Mouse (Mus musculus) liver, embryonic 14.5 days (tissue): ENCODE results near the gene Sertad3. TPM values are rescaled to one million over a fixed set of nuclear protein-coding genes. Genes with fewer than 3 reads are reported as not detected.

ENCODE experiments used
- ATAC-seq: fragments of 200-750 bp; cut with Nextera tagmentation; 2 replicates; pipeline ENCODE4 v1.8.0; 2017; ENCODE audit warnings: moderate number of reproducible peaks, mild to moderate bottlenecking, moderate library complexity; ENCODE audit not compliant: insufficient read depth
- DNase-seq, 3 experiments: peaks; one replicate each; pipeline ENCODE4 v3.0.0-alpha.2; 2012 to 2013; ENCODE audit warnings: low read depth in 3 of 3, low spot score in 3 of 3
- H3K27ac ChIP-seq: fragments of 300-500 bp; sonication (generic); 2 replicates; pipeline ENCODE4 v1.5.1; 2014; ENCODE audit warnings: moderate library complexity, mild to moderate bottlenecking, control low read depth, inconsistent platforms
- H3K27me3 ChIP-seq: fragments of 300-500 bp; sonication (generic); 2 replicates; pipeline ENCODE4 v1.6.1; 2014; ENCODE audit warnings: mild to moderate bottlenecking, low read length, moderate library complexity; ENCODE audit not compliant: control insufficient read depth, insufficient read depth
- H3K36me3 ChIP-seq: fragments of 300-500 bp; sonication (generic); replicated peaks from 2 replicates; pipeline ENCODE4 v1.6.1; 2014; ENCODE audit warnings: low read depth; ENCODE audit not compliant: control insufficient read depth, insufficient read depth
- H3K4me1 ChIP-seq, 2 experiments: fragments of 200-500 bp in 1 of 2; fragments of 300-500 bp in 1 of 2; sonication (generic) in 1 of 2; replicated peaks; 2 replicates each; pipeline ENCODE4 v1.6.1; 2012 to 2014; ENCODE audit warnings: antibody characterized with exemption in 1 of 2, inconsistent platforms in 1 of 2, low read length in 1 of 2; ENCODE audit not compliant: control insufficient read depth in 2 of 2, insufficient read depth in 2 of 2
- H3K4me2 ChIP-seq: fragments of 300-500 bp; sonication (generic); 2 replicates; pipeline ENCODE4 v1.6.1; 2014; ENCODE audit warnings: low read depth, mild to moderate bottlenecking, control low read depth, moderate library complexity
- H3K4me3 ChIP-seq, 2 experiments: fragments of 200-500 bp in 1 of 2; fragments of 300-500 bp in 1 of 2; sonication (generic) in 1 of 2; 2 replicates each; pipeline ENCODE4 v1.5.1; 2012 to 2014; ENCODE audit warnings: low read depth in 2 of 2, low read length in 2 of 2, mild to moderate bottlenecking in 2 of 2, control low read depth in 1 of 2, inconsistent platforms in 1 of 2, moderate library complexity in 1 of 2; ENCODE audit not compliant: insufficient read depth in 1 of 2
- H3K9ac ChIP-seq: fragments of 300-500 bp; sonication (generic); replicated peaks from 2 replicates; pipeline ENCODE4 v1.6.1; 2014; ENCODE audit warnings: mild to moderate bottlenecking, control low read depth, moderate library complexity
- H3K9me3 ChIP-seq: fragments of 300-500 bp; sonication (generic); 2 replicates; pipeline ENCODE4 v1.6.1; 2016; ENCODE audit warnings: low read length, mixed read lengths; ENCODE audit not compliant: control insufficient read depth
- CTCF ChIP-seq: IDR thresholded peaks from 2 replicates; pipeline ENCODE4 v1.5.1; 2016; ENCODE audit warnings: antibody characterized with exemption, low read depth, control low read depth
- EP300 ChIP-seq: IDR thresholded peaks from 2 replicates; pipeline ENCODE4 v1.6.1; 2016; ENCODE audit warnings: antibody characterized with exemption, low read depth
- WGBS: fragments of 180-500 bp; shearing (Covaris S2); extraction: QIAGEN DNeasy Blood & Tissue Kit; methylation state at CpG from one replicate; pipeline ENCODE4 v1.1.7; 2014; ENCODE audit not compliant: insufficient replicate concordance; 5-methylcytosine and 5-hydroxymethylcytosine counted together
- polyA plus RNA-seq, 2 experiments: library from polyadenylated mRNA; depleted of rRNA in 1 of 2; stranded (reverse) in 1 of 2; unstranded in 1 of 2; fragments of >200 nt; fragmentation: Nextera tagmentation in 1 of 2; extraction: Ambion mirVana in 1 of 2; gene quantifications; 2 replicates each; pipeline versions ENCODE4 v1.2.1 to v1.2.3; 2012 to 2014

Gene Sertad3
- polyA plus RNA-seq, 2 experiments = 22.5 to 24.0 TPM

DNA sequence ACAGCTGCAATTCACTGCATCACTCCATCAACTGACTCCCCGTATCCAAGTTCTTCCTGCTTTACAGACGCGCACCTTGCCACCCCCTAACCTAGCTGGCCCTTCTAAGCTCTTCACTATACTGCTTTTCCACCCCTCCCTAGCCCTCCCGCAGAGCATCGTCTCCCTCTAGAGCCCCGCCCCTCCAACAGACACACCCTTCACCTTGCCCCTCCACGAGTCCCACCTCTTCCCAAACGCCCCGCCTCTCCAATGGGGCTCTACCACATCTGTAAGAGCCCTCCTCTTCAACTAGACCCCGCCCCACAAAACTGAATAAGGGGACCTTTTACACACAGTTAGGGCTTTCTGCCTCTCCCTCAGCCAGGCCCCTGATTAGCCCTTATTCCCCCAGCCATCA is 39.8 kb upstream of the Sertad3 start:
- H3K4me3 ChIP-seq = no peak overlapping the region
- H3K27me3 ChIP-seq = peaks cover 32% of the 10 kb centered on the region
- 6% methylated on average over 10 of the region's 10 CpGs for WGBS
- no peak overlapping the region for H3K9ac ChIP-seq
- H3K4me1 ChIP-seq = peaks cover 0 to 4% of the 10 kb centered on the region in 2 experiments; a peak in 2 of 4 replicates
- TF ChIP-seq EP300 = no peak
- TF ChIP-seq CTCF = no peak
- H3K36me3 ChIP-seq = no peaks in the 10 kb centered on the region
- ATAC-seq = peak; percentile 47; the same call in 1 of the 2 replicates
- H3K9me3 ChIP-seq = peaks cover 4% of the 10 kb centered on the region
- no peak overlapping the region for H3K4me2 ChIP-seq
- no peak for DNase-seq
- no peak overlapping the region for H3K27ac ChIP-seq

- no peak overlapping the region for H3K4me2 ChIP-seq
- peaks cover 0 to 4% of the 10 kb centered on the region in 2 experiments; a peak in 2 of 4 replicates for H3K4me1 ChIP-seq
- H3K36me3 ChIP-seq = no peaks in the 10 kb centered on the region
- no peak overlapping the region for H3K27ac ChIP-seq
- H3K27me3 ChIP-seq = peaks cover 28% of the 10 kb centered on the region
- H3K9me3 ChIP-seq = no peaks in the 10 kb centered on the region; the same call in 1 of the 2 replicates
- peak; percentile 88 for TF ChIP-seq CTCF
- TF ChIP-seq EP300 = no peak
- H3K9ac ChIP-seq = no peak overlapping the region
- ATAC-seq (peak; percentile 47; the same call in 1 of the 2 replicates), DNase-seq (peak in 2 of 3 experiments; percentile 45 to 58)
- 38% methylated on average over 5 of the region's 5 CpGs for WGBS
- H3K4me3 ChIP-seq = no peak overlapping the region
These were observed 36.0 kb upstream of the Sertad3 start for GRCm38 (mm10) chr7:27437544-27437943.

GRCm38 (mm10) chr7:27440014-27440413 is 33.6 kb upstream of the Sertad3 start:
- DNase-seq = no peak
- Histone ChIP-seq H3K9me3 (no peaks in the 10 kb centered on the region; the same call in 1 of the 2 replicates), H3K4me2 (no peak overlapping the region), H3K27me3 (peaks cover 15% of the 10 kb centered on the region), H3K27ac (no peak overlapping the region), H3K9ac (no peak overlapping the region), H3K36me3 (no peaks in the 10 kb centered on the region), H3K4me3 (no peak overlapping the region), H3K4me1 (peaks cover 0 to 2% of the 10 kb centered on the region in 2 experiments; a peak in 1 of 4 replicates)
- no peak for ATAC-seq
- TF ChIP-seq EP300 = no peak
- peak; percentile 64 for TF ChIP-seq CTCF
- 65% methylated on average over 4 of the region's 4 CpGs for WGBS

GRCm38 (mm10) chr7:27446051-27446450 is 27.5 kb upstream of the Sertad3 start:
- H3K36me3 ChIP-seq = peaks cover 16% of the 10 kb centered on the region
- H3K27ac ChIP-seq = no peak overlapping the region
- WGBS = 12% methylated on average over 18 of the region's 18 CpGs
- ATAC-seq (no peak), DNase-seq (no peak)
- peak overlapping the region; percentile 66 for H3K4me2 ChIP-seq
- no peaks in the 10 kb centered on the region for H3K9me3 ChIP-seq
- peaks cover 14 to 17% of the 10 kb centered on the region in 2 experiments for H3K4me1 ChIP-seq
- peak overlapping the region; percentile 34 for H3K9ac ChIP-seq
- peak overlapping the region; percentile 16 to 49 for H3K4me3 ChIP-seq
- H3K27me3 ChIP-seq = peaks cover 30% of the 10 kb centered on the region
- TF ChIP-seq CTCF (no peak), EP300 (no peak)

DNA sequence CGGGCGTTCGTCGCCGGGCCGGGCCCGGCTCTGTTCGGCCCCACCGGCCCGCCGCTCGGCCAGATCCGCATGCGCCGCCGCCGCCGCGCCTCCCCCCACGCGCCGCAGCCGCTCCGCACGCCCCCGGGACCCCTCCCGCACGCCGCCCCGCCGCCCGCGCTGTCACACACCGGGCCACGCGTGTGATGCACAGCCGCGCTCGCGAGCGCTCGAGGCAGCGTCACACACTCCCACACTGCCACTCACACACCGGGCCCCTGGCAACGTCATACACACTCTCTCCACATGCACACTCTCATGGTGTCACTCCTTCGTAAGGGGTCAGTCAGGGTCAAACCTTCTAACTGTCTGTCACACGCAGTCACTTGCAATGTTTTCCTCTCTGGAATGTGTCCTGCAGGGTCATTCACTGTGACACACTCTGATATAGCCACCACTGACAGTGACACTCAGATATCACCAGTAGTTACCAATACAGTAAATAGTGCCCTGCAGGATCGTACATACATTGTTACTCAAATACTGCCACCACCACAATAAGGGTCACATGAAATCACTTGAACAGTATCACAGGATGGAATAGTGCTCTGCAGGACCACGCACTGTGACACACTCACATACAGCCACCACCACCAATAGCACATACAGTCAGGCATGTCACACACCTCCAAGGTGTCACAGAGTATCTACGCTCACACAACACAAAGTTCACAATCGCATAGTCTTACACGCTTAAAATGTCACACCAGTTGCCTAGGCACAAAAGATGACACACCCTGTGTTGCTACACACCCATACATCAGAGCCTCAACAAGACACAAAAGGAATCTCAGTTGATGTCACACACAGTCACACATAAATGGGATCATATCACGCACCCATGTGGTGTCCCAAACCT is 26.8 kb upstream of the Sertad3 start:
- DNase-seq (no peak), ATAC-seq (no peak)
- peak overlapping the region; percentile 34 for H3K9ac ChIP-seq
- H3K36me3 ChIP-seq = peaks cover 23% of the 10 kb centered on the region
- peaks cover 30% of the 10 kb centered on the region for H3K27me3 ChIP-seq
- 9% methylated on average over 44 of the region's 53 CpGs for whole genome bisulfite sequencing
- H3K4me3 ChIP-seq = peak overlapping the region; percentile 49 to 57
- H3K9me3 ChIP-seq = no peaks in the 10 kb centered on the region
- H3K4me1 ChIP-seq = peaks cover 19 to 21% of the 10 kb centered on the region in 2 experiments
- H3K27ac ChIP-seq = no peak overlapping the region
- peak overlapping the region; percentile 66 for H3K4me2 ChIP-seq
- TF ChIP-seq CTCF (no peak), EP300 (no peak)
